Mouse (Mus musculus): ENCODE measurements around the gene Wdr70.

- no peak for TF ChIP-seq GATA1 (IDR thresholded peaks at IDR 0.05; ENCODE audit: low read length)
- no peak for TF ChIP-seq TAL1 (IDR thresholded peaks at IDR 0.05; ENCODE audit: low read length)
Measured at GRCm38 (mm10) chr15:8135606-8136005, 36.6 kb upstream of the Wdr70 start.

All from erythroblast, embryonic 14.5 days (primary cell).